Mouse (Mus musculus) erythroblast, embryonic 14.5 days (primary cell): ENCODE data around the gene Frmpd2.

ENCODE experiments used
- GATA1 ChIP-seq: IDR thresholded peaks from 2 replicates; pipeline ENCODE4 v1.6.1; 2012; ENCODE audit warnings: low read length, inconsistent platforms, mixed read lengths
- TAL1 ChIP-seq: IDR thresholded peaks from 3 replicates; pipeline ENCODE4 v1.6.1; 2012; ENCODE audit warnings: low read length, inconsistent platforms, mixed read lengths

GRCm38 (mm10) chr14:33527938-33528337 is 56.4 kb downstream of the Frmpd2 start:
- TF ChIP-seq GATA1 (no peak), TAL1 (no peak)
